Mouse (Mus musculus) midbrain, embryonic 15.5 days (tissue): ENCODE measurements around the gene Nxph4. TPM values are rescaled to one million over a fixed set of nuclear protein-coding genes. Genes with fewer than 3 reads are reported as not detected.

Source experiments
- polyA plus RNA-seq: library from polyadenylated mRNA; unstranded; fragments of >200 nt; fragmentation: Nextera tagmentation; extraction: Ambion mirVana; gene quantifications from 2 replicates; pipeline ENCODE4 v1.2.1, GENCODE M21; 2015

The Nxph4 gene
- polyA plus RNA-seq, 1 experiment from 2014 or later, result 93.7 TPM

Other genes starting within 250 kb of the Nxph4 start
- gene Mbd6, start 245.5 kb downstream of the Nxph4 start, polyA plus RNA-seq, result 16.2 and 18.8 TPM in 2 replicates
- gene Mars, start 222.8 kb downstream of the Nxph4 start, polyA plus RNA-seq, result 121 and 123 TPM in 2 replicates
- gene Arhgap9, start 212.6 kb downstream of the Nxph4 start, polyA plus RNA-seq, result 0.87 and 0.99 TPM in 2 replicates
- 1.1 and 1.5 TPM in 2 replicates for gene Gli1, start 192.6 kb downstream of the Nxph4 start, polyA plus RNA-seq
- 0.04 and 0.06 TPM in 2 replicates for gene Inhbe, start 180.1 kb downstream of the Nxph4 start, polyA plus RNA-seq
- not detected in 2 replicates for gene Inhbc, start 164.1 kb downstream of the Nxph4 start, polyA plus RNA-seq
- 39.7 and 43.6 TPM in 2 replicates for gene R3hdm2, start 154.2 kb downstream of the Nxph4 start, polyA plus RNA-seq
- 1.4 and 2.4 TPM in 2 replicates for gene Stac3, start 32.9 kb downstream of the Nxph4 start, polyA plus RNA-seq
- gene Ndufa4l2, start 19.6 kb downstream of the Nxph4 start, polyA plus RNA-seq, result 22.1 and 23.1 TPM in 2 replicates
- gene Shmt2, start 12.1 kb downstream of the Nxph4 start, polyA plus RNA-seq, result 49.4 and 50.7 TPM in 2 replicates
- gene Lrp1, start 86.6 kb upstream of the Nxph4 start, polyA plus RNA-seq, result 117 and 119 TPM in 2 replicates
- 5.8 and 5.9 TPM in 2 replicates for gene Stat6, start 108.4 kb upstream of the Nxph4 start, polyA plus RNA-seq
- 3.3 and 3.7 TPM in 2 replicates for gene Nemp1, start 132.3 kb upstream of the Nxph4 start, polyA plus RNA-seq
- gene Nab2, start 134.0 kb upstream of the Nxph4 start, polyA plus RNA-seq, result 1.9 and 2.6 TPM in 2 replicates
- 0.25 and 0.46 TPM in 2 replicates for gene Myo1a, start 170.6 kb upstream of the Nxph4 start, polyA plus RNA-seq
- 0.36 TPM in 1 of 2 replicates, not detected in the other for gene Tac2, start 189.9 kb upstream of the Nxph4 start, polyA plus RNA-seq
- 4.0 and 4.2 TPM in 2 replicates for gene Zbtb39, start 205.0 kb upstream of the Nxph4 start, polyA plus RNA-seq
- 1.2 and 1.8 TPM in 2 replicates for gene Gpr182, start 217.2 kb upstream of the Nxph4 start, polyA plus RNA-seq
- gene Rdh1, start 225.2 kb upstream of the Nxph4 start, polyA plus RNA-seq, result not detected in 2 replicates
- not detected in 2 replicates for gene Rdh16f1, start 225.2 kb upstream of the Nxph4 start, polyA plus RNA-seq
- 0.12 and 0.31 TPM in 2 replicates for gene Rdh9, start 241.8 kb upstream of the Nxph4 start, polyA plus RNA-seq